Mouse (Mus musculus): ENCODE measurements around the gene Ghrh. TPM values are rescaled to one million over a fixed set of nuclear protein-coding genes. Genes with fewer than 3 reads are reported as not detected.

Gene Ghrh
- polyA plus RNA-seq, 1 experiment from 2014 or later, result not detected

DNA sequence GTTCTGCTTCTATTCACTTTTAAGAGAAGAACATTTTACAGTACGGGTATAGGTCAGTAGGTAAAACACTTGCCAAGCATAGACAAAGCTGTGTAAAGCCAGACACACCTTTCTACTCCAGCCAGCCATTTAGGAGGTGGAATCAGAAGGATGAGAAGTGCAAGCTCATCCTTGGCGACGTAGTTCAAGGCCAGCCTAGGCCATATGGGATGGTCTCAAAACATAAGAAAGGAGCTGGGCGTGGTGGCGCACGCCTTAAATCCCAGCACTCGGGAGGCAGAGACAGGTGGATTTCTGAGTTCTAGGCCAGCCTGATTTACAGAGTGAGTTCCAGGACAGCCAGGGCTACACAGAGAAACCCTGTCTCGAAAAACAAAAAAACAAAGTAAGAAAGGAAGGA, 37.7 kb downstream of the Ghrh start:
- H3K9me3 ChIP-seq (ENCODE audit: control insufficient read depth, low read length), result no peaks in the 10 kb centered on the region
- no peaks in the 10 kb centered on the region for H3K27me3 ChIP-seq (ENCODE audit: control insufficient read depth, insufficient read depth, low read length)
- no peak overlapping the region for H3K9ac ChIP-seq (ENCODE audit: low read length)
- ATAC-seq (ENCODE audit: insufficient read depth, low FRiP score, low TSS enrichment) (no peak), DNase-seq (ENCODE audit: low spot score) (no peak)
- H3K4me2 ChIP-seq (ENCODE audit: low read depth), result no peak overlapping the region
- peaks cover 21% of the 10 kb centered on the region for H3K36me3 ChIP-seq (ENCODE audit: control insufficient read depth, insufficient read depth, low read length)
- WGBS, result 95% methylated on average over 8 of the region's 8 CpGs
- no peak overlapping the region for H3K27ac ChIP-seq (ENCODE audit: low read depth, low read length)
- H3K4me1 ChIP-seq (ENCODE audit: control insufficient read depth, insufficient read depth, low read length), result no peaks in the 10 kb centered on the region
- no peak overlapping the region for H3K4me3 ChIP-seq (ENCODE audit: low read depth, low read length)

DNA sequence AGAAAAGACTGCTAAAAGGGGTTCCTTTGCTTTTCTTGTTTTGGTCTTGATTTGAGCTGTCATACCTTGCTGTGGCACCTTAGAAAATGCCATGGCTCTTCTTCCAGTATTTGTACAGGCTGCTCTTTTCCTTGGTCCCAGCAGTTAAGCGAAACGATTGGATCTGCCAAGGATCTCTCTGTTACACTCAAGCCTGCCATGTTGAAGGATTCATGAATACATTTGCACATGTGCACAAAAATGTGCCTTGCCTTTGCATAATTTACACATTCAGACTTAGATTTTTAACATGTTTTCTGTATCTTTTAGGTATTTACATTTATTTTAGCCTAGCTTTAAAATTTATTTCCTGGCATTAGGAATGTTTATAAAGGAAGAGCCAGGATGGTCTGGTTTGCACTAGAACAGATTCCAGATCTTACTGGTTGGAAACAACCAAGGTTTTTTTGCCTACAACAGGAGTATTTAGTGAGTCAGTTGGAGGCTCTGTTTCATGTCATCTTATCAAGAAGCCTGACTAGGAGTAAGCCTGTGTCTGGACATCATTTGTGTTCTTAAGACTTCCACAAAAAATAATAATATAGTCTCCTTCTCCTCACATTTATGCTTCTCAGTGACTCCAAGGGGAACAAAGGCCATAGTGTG, 38.9 kb downstream of the Ghrh start:
- no peak overlapping the region for H3K4me2 ChIP-seq (ENCODE audit: low read depth)
- no peaks in the 10 kb centered on the region for H3K4me1 ChIP-seq (ENCODE audit: control insufficient read depth, insufficient read depth, low read length)
- no peak overlapping the region for H3K9ac ChIP-seq (ENCODE audit: low read length)
- WGBS, result 93% methylated on average over 2 of the region's 2 CpGs
- no peaks in the 10 kb centered on the region for H3K27me3 ChIP-seq (ENCODE audit: control insufficient read depth, insufficient read depth, low read length)
- no peaks in the 10 kb centered on the region for H3K9me3 ChIP-seq (ENCODE audit: control insufficient read depth, low read length)
- ATAC-seq (ENCODE audit: insufficient read depth, low FRiP score, low TSS enrichment) (no peak), DNase-seq (ENCODE audit: low spot score) (no peak)
- H3K27ac ChIP-seq (ENCODE audit: low read depth, low read length), result no peak overlapping the region
- H3K4me3 ChIP-seq (ENCODE audit: low read depth, low read length), result no peak overlapping the region
- H3K36me3 ChIP-seq (ENCODE audit: control insufficient read depth, insufficient read depth, low read length), result peaks cover 15% of the 10 kb centered on the region

DNA sequence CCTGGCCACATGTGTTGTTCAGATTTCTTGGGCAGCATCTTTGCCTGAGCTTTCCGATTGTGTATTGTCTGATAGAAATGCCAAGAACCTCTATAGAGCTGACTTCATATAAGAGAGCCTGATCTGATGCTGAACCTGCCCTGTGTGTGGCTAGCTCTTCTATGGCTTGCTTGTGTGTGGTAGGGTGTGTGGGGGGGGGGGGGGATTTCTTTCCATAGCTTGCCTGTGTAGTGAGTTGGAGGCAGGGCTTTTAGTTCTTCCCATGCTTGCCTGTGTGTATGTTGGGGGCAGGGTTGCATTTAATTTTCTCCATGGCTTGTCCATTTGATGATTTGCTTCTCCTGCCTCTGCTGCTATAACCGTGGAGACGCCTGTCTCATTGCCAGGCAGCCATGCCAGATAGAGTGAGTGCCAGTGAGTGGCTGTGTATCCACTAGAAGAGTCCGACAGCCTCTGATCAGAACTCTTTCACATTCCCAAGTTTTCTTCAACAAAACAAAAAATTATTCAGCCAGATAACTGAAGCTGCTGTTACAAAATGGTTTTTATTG, 39.5 kb downstream of the Ghrh start:
- Histone ChIP-seq H3K4me2 (ENCODE audit: low read depth) (no peak overlapping the region), H3K4me1 (ENCODE audit: control insufficient read depth, insufficient read depth, low read length) (no peaks in the 10 kb centered on the region), H3K27ac (ENCODE audit: low read depth, low read length) (no peak overlapping the region), H3K36me3 (ENCODE audit: control insufficient read depth, insufficient read depth, low read length) (peaks cover 12% of the 10 kb centered on the region), H3K9me3 (ENCODE audit: control insufficient read depth, low read length) (no peaks in the 10 kb centered on the region), H3K4me3 (ENCODE audit: low read depth, low read length) (no peak overlapping the region), H3K27me3 (ENCODE audit: control insufficient read depth, insufficient read depth, low read length) (no peaks in the 10 kb centered on the region), H3K9ac (ENCODE audit: low read length) (no peak overlapping the region)
- WGBS, result 88% methylated on average over 4 of the region's 4 CpGs
- ATAC-seq (ENCODE audit: insufficient read depth, low FRiP score, low TSS enrichment) (no peak), DNase-seq (ENCODE audit: low spot score) (no peak)

DNA sequence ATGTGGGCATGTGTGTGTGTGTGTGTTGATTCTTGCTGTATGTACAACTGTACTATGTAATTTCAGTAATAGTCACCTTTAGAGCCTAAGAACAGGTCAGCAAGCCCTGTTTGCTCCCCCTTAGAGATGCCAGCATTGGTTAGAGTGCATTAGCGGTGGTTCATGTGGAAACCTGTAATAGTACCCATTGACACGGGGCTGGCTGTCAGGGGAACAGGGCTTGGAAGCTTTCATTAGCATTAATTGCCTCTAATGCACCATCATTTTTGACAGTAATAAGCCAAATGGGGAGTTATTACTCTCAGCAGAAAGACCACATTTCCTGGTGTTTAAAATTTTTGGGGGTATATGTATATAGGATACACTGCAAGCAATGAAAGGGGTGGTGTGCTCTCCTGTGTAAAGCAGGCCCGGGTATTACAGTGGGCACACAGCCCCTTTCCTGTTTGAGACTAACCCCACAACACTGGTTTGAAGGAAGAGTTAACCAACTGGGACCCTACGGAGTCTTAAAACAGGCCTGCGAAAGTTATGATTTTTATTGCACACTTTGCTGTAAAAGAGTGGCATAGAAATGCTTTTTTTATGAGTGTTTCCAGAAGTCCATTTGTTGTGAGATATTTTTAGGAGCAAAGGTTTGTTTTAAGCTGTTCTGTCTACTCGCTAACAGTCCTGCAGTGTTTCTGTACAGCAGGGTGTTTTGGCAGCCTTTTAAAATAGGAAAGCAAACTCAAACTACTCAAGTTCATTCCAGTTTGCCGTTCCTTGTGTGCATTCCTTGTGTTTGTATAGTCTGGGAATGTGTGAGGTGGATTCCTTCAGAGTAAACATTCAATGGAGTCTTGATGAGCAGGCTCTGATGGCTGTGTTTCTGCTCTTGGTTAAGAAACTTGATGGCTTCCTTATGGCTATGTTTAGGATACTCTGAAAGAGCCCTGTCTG, 40.9 kb downstream of the Ghrh start:
- Histone ChIP-seq H3K27me3 (ENCODE audit: control insufficient read depth, insufficient read depth, low read length) (no peaks in the 10 kb centered on the region), H3K9ac (ENCODE audit: low read length) (no peak overlapping the region), H3K36me3 (ENCODE audit: control insufficient read depth, insufficient read depth, low read length) (peaks cover 20% of the 10 kb centered on the region), H3K4me2 (ENCODE audit: low read depth) (no peak overlapping the region), H3K27ac (ENCODE audit: low read depth, low read length) (no peak overlapping the region), H3K4me3 (ENCODE audit: low read depth, low read length) (no peak overlapping the region), H3K4me1 (ENCODE audit: control insufficient read depth, insufficient read depth, low read length) (no peaks in the 10 kb centered on the region), H3K9me3 (ENCODE audit: control insufficient read depth, low read length) (no peaks in the 10 kb centered on the region)
- no peak for DNase-seq (ENCODE audit: low spot score)
- ATAC-seq (ENCODE audit: insufficient read depth, low FRiP score, low TSS enrichment), result no peak
- WGBS, result 89% methylated on average over 7 of the region's 7 CpGs

DNA sequence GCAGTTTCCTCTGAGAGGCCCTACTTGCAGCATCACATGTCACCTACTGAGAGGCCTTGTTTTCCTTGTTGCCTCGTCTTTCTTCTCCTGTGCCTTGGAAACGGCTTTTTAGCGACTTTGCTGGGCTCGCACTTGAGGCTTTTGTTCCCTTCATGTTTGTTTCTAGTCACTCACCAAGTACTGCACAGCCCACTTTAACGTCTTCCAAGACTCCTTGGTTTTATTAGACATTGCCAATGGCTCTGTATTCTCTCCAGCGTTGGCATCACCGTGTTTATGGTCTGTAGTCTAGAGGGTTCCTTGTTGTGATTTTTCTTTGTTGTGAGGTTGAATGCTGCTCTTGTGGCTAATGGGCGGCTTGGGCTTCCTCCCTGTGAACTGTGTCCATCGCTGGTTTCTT, 44.2 kb downstream of the Ghrh start:
- Histone ChIP-seq H3K36me3 (ENCODE audit: control insufficient read depth, insufficient read depth, low read length) (peaks cover 33% of the 10 kb centered on the region), H3K9ac (ENCODE audit: low read length) (no peak overlapping the region), H3K27ac (ENCODE audit: low read depth, low read length) (no peak overlapping the region), H3K4me2 (ENCODE audit: low read depth) (no peak overlapping the region), H3K27me3 (ENCODE audit: control insufficient read depth, insufficient read depth, low read length) (no peaks in the 10 kb centered on the region), H3K9me3 (ENCODE audit: control insufficient read depth, low read length) (no peaks in the 10 kb centered on the region), H3K4me3 (ENCODE audit: low read depth, low read length) (no peak overlapping the region), H3K4me1 (ENCODE audit: control insufficient read depth, insufficient read depth, low read length) (no peaks in the 10 kb centered on the region)
- no peak for ATAC-seq (ENCODE audit: insufficient read depth, low FRiP score, low TSS enrichment)
- DNase-seq (ENCODE audit: low spot score), result no peak
- WGBS, result 56% methylated on average over 9 of the region's 9 CpGs

DNA sequence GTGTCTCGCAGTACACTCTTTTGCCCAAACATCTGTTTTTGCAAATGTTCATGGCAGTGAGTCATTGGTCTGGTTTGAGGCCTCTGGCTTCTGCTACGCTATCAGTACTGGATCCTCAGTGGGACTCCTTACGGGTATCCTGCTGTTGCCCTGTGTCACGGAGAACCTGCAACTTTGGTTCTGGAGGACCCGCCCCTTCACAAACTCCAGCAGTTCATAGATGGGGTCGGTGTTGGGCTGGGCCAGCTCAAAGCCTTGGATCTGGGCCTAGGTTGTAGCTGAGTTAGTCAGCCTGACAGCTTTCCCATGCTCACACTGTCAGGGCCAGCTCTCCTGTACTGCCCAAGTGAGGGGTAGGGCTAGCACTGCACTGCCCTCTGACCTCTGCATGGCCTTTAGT, 47.3 kb downstream of the Ghrh start:
- no peak for ATAC-seq (ENCODE audit: insufficient read depth, low FRiP score, low TSS enrichment)
- WGBS, result 88% methylated on average over 6 of the region's 6 CpGs

DNA sequence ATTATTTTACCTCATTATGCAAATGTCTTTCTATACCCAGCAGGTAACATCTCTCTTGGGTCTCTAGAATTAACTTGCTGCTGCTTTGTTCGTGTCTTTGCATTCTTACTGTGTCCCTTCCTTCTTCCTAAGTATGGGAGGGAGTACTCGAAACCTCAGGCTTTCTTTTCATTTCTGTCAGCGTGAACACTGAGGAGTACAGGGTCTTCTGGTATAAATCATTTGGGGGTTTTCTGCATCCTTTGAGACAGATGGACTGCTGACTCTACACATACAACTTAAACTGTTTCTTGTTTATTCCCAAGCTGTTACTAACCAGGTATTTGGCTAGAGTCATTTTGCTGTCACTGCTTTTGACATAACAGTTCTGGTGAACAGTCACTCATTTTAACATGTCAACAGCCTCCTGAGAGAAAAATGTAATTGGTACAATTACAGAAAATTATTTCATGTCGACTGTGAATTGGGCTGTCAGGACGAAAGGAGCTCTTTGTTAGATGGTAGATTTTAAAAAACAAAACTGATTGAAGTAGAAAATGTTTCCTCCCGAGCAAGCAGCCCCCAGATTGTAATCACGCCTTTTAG, 51.1 kb downstream of the Ghrh start:
- H3K9me3 ChIP-seq (ENCODE audit: control insufficient read depth, low read length), result no peaks in the 10 kb centered on the region
- H3K36me3 ChIP-seq (ENCODE audit: control insufficient read depth, insufficient read depth, low read length), result peaks cover 39% of the 10 kb centered on the region
- 80% methylated on average over 7 of the region's 7 CpGs for WGBS
- no peak overlapping the region for H3K27ac ChIP-seq (ENCODE audit: low read depth, low read length)
- no peak overlapping the region for H3K4me2 ChIP-seq (ENCODE audit: low read depth)
- ATAC-seq (ENCODE audit: insufficient read depth, low FRiP score, low TSS enrichment) (no peak), DNase-seq (ENCODE audit: low spot score) (no peak)
- H3K9ac ChIP-seq (ENCODE audit: low read length), result no peak overlapping the region
- H3K4me1 ChIP-seq (ENCODE audit: control insufficient read depth, insufficient read depth, low read length), result no peaks in the 10 kb centered on the region
- H3K27me3 ChIP-seq (ENCODE audit: control insufficient read depth, insufficient read depth, low read length), result no peaks in the 10 kb centered on the region
- H3K4me3 ChIP-seq (ENCODE audit: low read depth, low read length), result no peak overlapping the region

More for the DNA sequence above, 47.3 kb downstream of the Ghrh start:
- H3K27me3 ChIP-seq (ENCODE audit: control insufficient read depth, insufficient read depth, low read length), result no peaks in the 10 kb centered on the region
- DNase-seq (ENCODE audit: low spot score), result no peak
- H3K4me3 ChIP-seq (ENCODE audit: low read depth, low read length), result no peak overlapping the region
- peaks cover 37% of the 10 kb centered on the region for H3K36me3 ChIP-seq (ENCODE audit: control insufficient read depth, insufficient read depth, low read length)
- H3K9ac ChIP-seq (ENCODE audit: low read length), result no peak overlapping the region
- no peak overlapping the region for H3K4me2 ChIP-seq (ENCODE audit: low read depth)
- H3K4me1 ChIP-seq (ENCODE audit: control insufficient read depth, insufficient read depth, low read length), result no peaks in the 10 kb centered on the region
- H3K27ac ChIP-seq (ENCODE audit: low read depth, low read length), result no peak overlapping the region
- no peaks in the 10 kb centered on the region for H3K9me3 ChIP-seq (ENCODE audit: control insufficient read depth, low read length)

DNA sequence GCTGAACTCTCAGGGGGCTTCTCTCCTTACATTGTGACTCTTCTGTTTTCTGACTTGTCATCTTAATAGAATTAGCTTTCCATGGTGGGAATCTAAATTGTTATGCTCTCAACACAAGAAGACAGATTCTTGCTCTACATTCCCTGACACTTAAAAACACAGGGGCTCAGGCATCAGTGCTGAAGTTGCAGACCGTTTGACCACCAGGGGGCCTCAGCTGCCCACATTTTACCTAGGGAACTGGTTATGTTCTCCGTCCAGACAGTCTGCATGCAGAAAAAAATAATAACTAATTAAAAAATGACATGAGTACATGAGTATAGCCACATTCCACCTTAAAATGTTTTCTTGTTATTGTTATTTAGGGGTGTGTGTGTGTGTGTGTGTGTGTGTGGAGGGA, 55.2 kb downstream of the Ghrh start:
- no peaks in the 10 kb centered on the region for H3K4me1 ChIP-seq (ENCODE audit: control insufficient read depth, insufficient read depth, low read length)
- H3K36me3 ChIP-seq (ENCODE audit: control insufficient read depth, insufficient read depth, low read length), result peaks cover 20% of the 10 kb centered on the region
- H3K9ac ChIP-seq (ENCODE audit: low read length), result no peak overlapping the region
- no peaks in the 10 kb centered on the region for H3K27me3 ChIP-seq (ENCODE audit: control insufficient read depth, insufficient read depth, low read length)
- H3K4me2 ChIP-seq (ENCODE audit: low read depth), result no peak overlapping the region
- no peak overlapping the region for H3K4me3 ChIP-seq (ENCODE audit: low read depth, low read length)
- no peaks in the 10 kb centered on the region for H3K9me3 ChIP-seq (ENCODE audit: control insufficient read depth, low read length)
- WGBS, result 30% methylated on average over 2 of the region's 2 CpGs
- DNase-seq (ENCODE audit: low spot score), result peak; percentile 75
- no peak overlapping the region for H3K27ac ChIP-seq (ENCODE audit: low read depth, low read length)
- ATAC-seq (ENCODE audit: insufficient read depth, low FRiP score, low TSS enrichment), result no peak
